Mouse (Mus musculus) hematopoietic stem cell, adult 5-6 weeks (primary cell): ENCODE results near the gene C87414. TPM values are rescaled to one million over a fixed set of nuclear protein-coding genes. Genes with fewer than 3 reads are reported as not detected.
"Not testable (repeated sequence)": the region's sequence is repeated elsewhere in the genome, so short reads cannot be mapped to it uniquely, and the experiment has no call there.

ENCODE experiments used
- ATAC-seq, 2 experiments: fragments of 125-278 bp in 1 of 2; replicated peaks in 1 of 2; 2 replicates each; pipeline ENCODE4 v1.8.0; 2016 to 2017; ENCODE audit warnings: inconsistent platforms in 2 of 2, mild to moderate bottlenecking in 2 of 2, moderate number of reproducible peaks in 2 of 2, low read depth in 1 of 2, moderate TSS enrichment in 1 of 2; ENCODE audit not compliant: low FRiP score in 2 of 2, poor library complexity in 2 of 2, severe bottlenecking in 2 of 2, insufficient read depth in 1 of 2, low TSS enrichment in 1 of 2
- total RNA-seq: library from RNA; stranded (forward); fragments of 172-1452, 232-1000 nt; gene quantifications from 2 replicates; pipeline ENCODE4 v1.2.3, GENCODE M21; 2017

C87414 gene
- total RNA-seq, result not detected in 2 replicates

DNA sequence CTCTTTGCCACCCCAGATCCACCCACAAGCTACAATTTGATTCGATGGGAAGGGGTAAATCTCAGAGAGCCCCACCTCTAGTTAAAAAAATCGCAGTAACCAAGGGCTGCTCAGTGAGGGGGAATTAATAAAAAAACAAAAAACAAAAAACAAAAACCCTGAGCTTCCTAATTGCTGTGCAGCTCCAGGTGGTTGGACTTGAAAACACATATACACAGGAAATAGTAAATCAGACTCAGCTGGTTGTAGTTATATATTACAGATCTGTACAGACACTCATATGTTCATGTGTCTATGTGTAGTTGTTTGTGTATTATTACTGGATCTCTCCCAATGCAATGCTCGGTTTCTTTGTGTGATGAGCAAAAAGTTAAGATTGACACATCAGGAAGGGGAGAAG, at the start of gene C87414:
Gene C87414, minus strand, starts transcription at position 101 of the 400 bp plus-strand sequence.
- not testable (repeated sequence) for ATAC-seq

DNA sequence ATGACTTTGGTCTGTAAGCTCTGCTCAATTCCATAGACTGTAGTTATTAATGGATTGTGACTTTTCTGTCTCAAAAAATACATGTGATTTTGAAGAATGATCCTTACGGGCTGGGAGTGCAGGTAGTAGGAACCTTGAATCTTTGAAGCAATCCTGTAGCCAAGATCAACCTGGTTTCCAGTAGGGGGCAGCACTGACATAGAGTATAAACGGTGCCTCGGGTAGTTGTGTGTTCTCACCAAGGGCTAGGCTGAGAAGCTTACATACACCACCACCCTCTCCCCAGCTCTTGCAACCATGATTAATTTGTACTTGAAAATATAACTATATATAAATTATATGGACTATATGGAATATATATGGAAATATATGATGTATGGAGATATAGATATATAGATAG, 13.3 kb upstream of the C87414 start:
- not testable (repeated sequence) for ATAC-seq

Other genes with a start within 250 kb of the C87414 start
- gene Gm16427, start 131.4 kb downstream of the C87414 start, total RNA-seq, result not detected in 2 replicates
- gene Gm7792, start 172.2 kb upstream of the C87414 start, total RNA-seq, result not detected in 2 replicates